Mouse (Mus musculus): ENCODE measurements around the gene Cacna1e. TPM values are rescaled to one million over a fixed set of nuclear protein-coding genes. Genes with fewer than 3 reads are reported as not detected.
A peak's percentile ranks its signal among the peaks of the same experiment; 100 is the strongest.

Gene Cacna1e
- total and polyA plus RNA-seq, 2 experiments from 2014 or later: 10.3 to 68.4 TPM

GRCm38 (mm10) chr1:154515350-154515749, 369.0 kb downstream of the Cacna1e start:
- H3K27me3 ChIP-seq (ENCODE audit: insufficient read depth, low read length): no peaks in the 10 kb centered on the region
- no peaks in the 10 kb centered on the region for H3K36me3 ChIP-seq (ENCODE audit: insufficient read depth, low read length)
- H3K4me3 ChIP-seq (ENCODE audit: low read depth, low read length): no peak overlapping the region
- H3K9ac ChIP-seq (replicated peaks; ENCODE audit: low read length, poor library complexity, severe bottlenecking): no peak overlapping the region
- H3K4me1 ChIP-seq (ENCODE audit: insufficient read depth, low read length): no peaks in the 10 kb centered on the region
- TF ChIP-seq CTCF (IDR thresholded peaks at IDR 0.05): no peak
- 96% methylated on average over 2 of the region's 2 CpGs for WGBS
- no peak for ATAC-seq (ENCODE audit: low FRiP score)
- H3K27ac ChIP-seq (ENCODE audit: low read depth, low read length): no peak overlapping the region
- H3K4me2 ChIP-seq (ENCODE audit: low read depth, low read length, poor library complexity, severe bottlenecking): no peak overlapping the region
- no peaks in the 10 kb centered on the region for H3K9me3 ChIP-seq (ENCODE audit: low read length)
- DNase-seq (ENCODE audit: low spot score): no peak

- Histone ChIP-seq H3K9ac (replicated peaks; ENCODE audit: low read length, poor library complexity, severe bottlenecking) (no peak overlapping the region), H3K9me3 (ENCODE audit: low read length) (no peaks in the 10 kb centered on the region), H3K4me1 (ENCODE audit: insufficient read depth, low read length) (no peaks in the 10 kb centered on the region), H3K36me3 (ENCODE audit: insufficient read depth, low read length) (no peaks in the 10 kb centered on the region), H3K27me3 (ENCODE audit: insufficient read depth, low read length) (no peaks in the 10 kb centered on the region), H3K27ac (ENCODE audit: low read depth, low read length) (no peak overlapping the region), H3K4me2 (ENCODE audit: low read depth, low read length, poor library complexity, severe bottlenecking) (no peak overlapping the region), H3K4me3 (ENCODE audit: low read depth, low read length) (no peak overlapping the region)
- DNase-seq (ENCODE audit: low spot score) (no peak), ATAC-seq (ENCODE audit: low FRiP score) (no peak)
- no peak for TF ChIP-seq CTCF (IDR thresholded peaks at IDR 0.05)
Measured at GRCm38 (mm10) chr1:154511736-154512135, 372.6 kb downstream of the Cacna1e start.

GRCm38 (mm10) chr1:154504005-154504404, 380.3 kb downstream of the Cacna1e start:
- DNase-seq (ENCODE audit: low spot score) (no peak), ATAC-seq (ENCODE audit: low FRiP score) (no peak)
- Histone ChIP-seq H3K9ac (replicated peaks; ENCODE audit: low read length, poor library complexity, severe bottlenecking) (no peak overlapping the region), H3K4me2 (ENCODE audit: low read depth, low read length, poor library complexity, severe bottlenecking) (no peak overlapping the region), H3K27me3 (ENCODE audit: insufficient read depth, low read length) (no peaks in the 10 kb centered on the region), H3K9me3 (ENCODE audit: low read length) (no peaks in the 10 kb centered on the region), H3K36me3 (ENCODE audit: insufficient read depth, low read length) (no peaks in the 10 kb centered on the region), H3K4me3 (ENCODE audit: low read depth, low read length) (no peak overlapping the region), H3K4me1 (ENCODE audit: insufficient read depth, low read length) (peaks cover 8% of the 10 kb centered on the region; the same call in 1 of the 2 replicates), H3K27ac (ENCODE audit: low read depth, low read length) (no peak overlapping the region)
- TF ChIP-seq CTCF (IDR thresholded peaks at IDR 0.05): no peak
- WGBS: 71% methylated on average over 4 of the region's 4 CpGs

- no peak for TF ChIP-seq CTCF (IDR thresholded peaks at IDR 0.05)
- peak; percentile 6 for DNase-seq (ENCODE audit: low spot score)
- Histone ChIP-seq H3K27me3 (ENCODE audit: insufficient read depth, low read length) (no peaks in the 10 kb centered on the region), H3K9me3 (ENCODE audit: low read length) (no peaks in the 10 kb centered on the region), H3K4me1 (ENCODE audit: insufficient read depth, low read length) (peaks cover 8% of the 10 kb centered on the region; the same call in 1 of the 2 replicates), H3K36me3 (ENCODE audit: insufficient read depth, low read length) (no peaks in the 10 kb centered on the region), H3K4me3 (ENCODE audit: low read depth, low read length) (no peak overlapping the region), H3K4me2 (ENCODE audit: low read depth, low read length, poor library complexity, severe bottlenecking) (no peak overlapping the region), H3K27ac (ENCODE audit: low read depth, low read length) (peak overlapping the region; percentile 65), H3K9ac (replicated peaks; ENCODE audit: low read length, poor library complexity, severe bottlenecking) (no peak overlapping the region)
- ATAC-seq (ENCODE audit: low FRiP score): no peak
- WGBS: 61% methylated on average over 5 of the region's 5 CpGs
Measured at GRCm38 (mm10) chr1:154500869-154501268, 383.4 kb downstream of the Cacna1e start.

- Histone ChIP-seq H3K4me2 (ENCODE audit: low read depth, low read length, poor library complexity, severe bottlenecking) (no peak overlapping the region), H3K4me3 (ENCODE audit: low read depth, low read length) (no peak overlapping the region), H3K27me3 (ENCODE audit: insufficient read depth, low read length) (no peaks in the 10 kb centered on the region), H3K27ac (ENCODE audit: low read depth, low read length) (peak overlapping the region; percentile 65), H3K4me1 (ENCODE audit: insufficient read depth, low read length) (peaks cover 8% of the 10 kb centered on the region; the same call in 1 of the 2 replicates), H3K36me3 (ENCODE audit: insufficient read depth, low read length) (no peaks in the 10 kb centered on the region), H3K9ac (replicated peaks; ENCODE audit: low read length, poor library complexity, severe bottlenecking) (no peak overlapping the region), H3K9me3 (ENCODE audit: low read length) (no peaks in the 10 kb centered on the region)
- WGBS: 27% methylated on average over 3 of the region's 3 CpGs
- no peak for TF ChIP-seq CTCF (IDR thresholded peaks at IDR 0.05)
- DNase-seq (ENCODE audit: low spot score): peak; percentile 86
- peak; percentile 72 for ATAC-seq (ENCODE audit: low FRiP score)
Measured at GRCm38 (mm10) chr1:154500187-154500866, 384.0 kb downstream of the Cacna1e start.

- Histone ChIP-seq H3K36me3 (ENCODE audit: insufficient read depth, low read length) (no peaks in the 10 kb centered on the region), H3K4me1 (ENCODE audit: insufficient read depth, low read length) (peaks cover 8% of the 10 kb centered on the region; the same call in 1 of the 2 replicates), H3K4me3 (ENCODE audit: low read depth, low read length) (no peak overlapping the region), H3K27ac (ENCODE audit: low read depth, low read length) (no peak overlapping the region), H3K9me3 (ENCODE audit: low read length) (no peaks in the 10 kb centered on the region), H3K27me3 (ENCODE audit: insufficient read depth, low read length) (no peaks in the 10 kb centered on the region), H3K9ac (replicated peaks; ENCODE audit: low read length, poor library complexity, severe bottlenecking) (no peak overlapping the region), H3K4me2 (ENCODE audit: low read depth, low read length, poor library complexity, severe bottlenecking) (no peak overlapping the region)
- no peak for TF ChIP-seq CTCF (IDR thresholded peaks at IDR 0.05)
- 85% methylated on average over 4 of the region's 4 CpGs for WGBS
- ATAC-seq (ENCODE audit: low FRiP score) (no peak), DNase-seq (ENCODE audit: low spot score) (no peak)
Measured at GRCm38 (mm10) chr1:154498821-154499220, 385.5 kb downstream of the Cacna1e start.
